Mouse (Mus musculus): ENCODE measurements around the gene Gm5936. TPM values are rescaled to one million over a fixed set of nuclear protein-coding genes. Genes with fewer than 3 reads are reported as not detected.

Gm5936 gene
- 0.01 TPM in 1 of 2 replicates, not detected in the other for polyA plus RNA-seq (2012; rRNA removed)

GRCm38 (mm10) chrX:74836842-74837522 lies at the start of gene Gm5936:
Gm5936 (plus strand) TSS chrX:74837196.

Other genes with a start within 250 kb of the Gm5936 start
- gene Olfr1325, start 244.5 kb upstream of the Gm5936 start, polyA plus RNA-seq (2012; rRNA removed), result not detected in 2 replicates
- gene Gm5640, start 191.6 kb upstream of the Gm5936 start, polyA plus RNA-seq (2012; rRNA removed), result 0.01 TPM in 1 of 2 replicates, not detected in the other
- gene Gm6890, start 96.3 kb upstream of the Gm5936 start, polyA plus RNA-seq (2012; rRNA removed), result not detected in 2 replicates
- 0.53 and 0.74 TPM in 2 replicates for gene Gab3, start 248.3 kb downstream of the Gm5936 start, polyA plus RNA-seq (2012; rRNA removed)

Data from liver, embryonic 14 days (tissue).